Mouse (Mus musculus): ENCODE measurements around the gene Elk3. TPM values are rescaled to one million over a fixed set of nuclear protein-coding genes. Genes with fewer than 3 reads are reported as not detected.
A peak's percentile ranks its signal among the peaks of the same experiment; 100 is the strongest.

Gene Elk3
- total and polyA plus RNA-seq, 2 experiments, result 3.4 to 8.0 TPM

DNA sequence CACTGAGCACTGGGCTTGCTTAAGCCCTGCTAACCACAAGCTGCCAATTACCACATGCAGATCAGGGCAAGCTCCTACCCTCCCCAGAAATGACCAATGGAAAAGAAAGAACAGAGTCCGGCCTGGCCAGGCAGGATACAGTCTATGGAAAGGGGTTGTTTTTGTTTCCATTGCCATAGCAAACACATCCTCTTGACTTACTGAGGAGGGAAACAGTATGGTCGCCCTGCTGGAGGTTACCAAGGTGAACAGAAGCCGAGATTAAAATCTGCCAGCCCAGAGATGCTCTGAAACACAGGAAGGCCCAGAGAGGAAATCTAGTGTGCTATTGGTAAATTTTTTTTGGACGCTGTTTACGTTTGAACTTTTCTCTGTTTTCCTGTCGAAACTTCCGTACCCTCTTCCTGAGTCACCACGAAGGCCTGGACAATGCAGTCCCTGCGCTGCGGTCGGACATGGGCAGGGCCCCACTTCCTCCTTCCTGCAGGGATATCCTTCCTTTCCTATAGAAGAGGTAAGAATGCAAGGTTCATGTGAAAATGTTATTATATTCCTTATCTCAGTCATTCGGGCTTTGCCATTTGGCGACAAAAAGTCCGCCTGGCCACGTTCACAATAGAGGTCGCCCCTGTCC lies 25.0 kb upstream of the Elk3 start:
- H3K4me3 ChIP-seq (ENCODE audit: insufficient read depth, low read depth, low read length), result no peak overlapping the region
- peak; percentile 22 for DNase-seq (ENCODE audit: extremely low read depth, low read depth, low spot score)

DNA sequence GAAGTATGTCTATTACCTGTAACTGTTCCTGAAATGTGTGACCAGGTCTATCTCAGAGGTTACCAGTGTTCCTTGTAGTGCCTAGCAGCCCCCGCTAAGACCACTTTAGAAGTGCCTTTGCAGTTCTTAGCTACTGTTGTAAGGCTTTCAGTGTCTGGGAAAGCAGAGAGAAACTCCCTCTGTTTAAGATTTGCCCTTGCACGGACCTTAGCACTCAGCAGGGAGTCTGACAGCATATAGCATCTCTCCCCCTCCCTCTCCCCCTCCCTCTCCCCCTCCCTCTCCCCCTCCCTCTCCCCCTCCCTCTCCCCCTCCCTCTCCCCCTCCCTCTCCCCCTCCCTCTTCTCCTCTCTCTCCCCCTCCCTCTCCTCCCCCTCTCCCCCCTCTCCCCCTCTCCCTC lies 24.1 kb upstream of the Elk3 start:
- H3K36me3 ChIP-seq (ENCODE audit: control insufficient read depth, insufficient read depth, low read length), result no peaks in the 10 kb centered on the region
- TF ChIP-seq POLR2A (IDR thresholded peaks at IDR 0.05; ENCODE audit: extremely low read depth, insufficient read depth, low read length), result no peak
- no peak for TF ChIP-seq CTCF (IDR thresholded peaks at IDR 0.05; ENCODE audit: low read depth, low read length)
- no peaks in the 10 kb centered on the region for H3K27me3 ChIP-seq (ENCODE audit: control insufficient read depth, insufficient read depth, low read length)
- H3K9ac ChIP-seq (ENCODE audit: low read depth, low read length), result no peak overlapping the region
- DNase-seq (ENCODE audit: extremely low read depth, low read depth, low spot score), result no peak
- no peak overlapping the region for H3K27ac ChIP-seq (replicated peaks; ENCODE audit: insufficient read depth, low read depth, low read length)
- no peak overlapping the region for H3K4me3 ChIP-seq (ENCODE audit: insufficient read depth, low read depth, low read length)
- WGBS, result 79% methylated on average over 2 of the region's 2 CpGs
- H3K79me2 ChIP-seq (ENCODE audit: control insufficient read depth, insufficient read depth, low read length), result no peaks in the 10 kb centered on the region
- no peaks in the 10 kb centered on the region; the same call in 1 of the 2 replicates for H3K4me1 ChIP-seq (ENCODE audit: control insufficient read depth, insufficient read depth, low read length)

More for the DNA sequence above, 25.0 kb upstream of the Elk3 start:
- H3K36me3 ChIP-seq (ENCODE audit: control insufficient read depth, insufficient read depth, low read length), result no peaks in the 10 kb centered on the region
- peak overlapping the region; percentile 46; the same call in 1 of the 2 replicates for H3K27ac ChIP-seq (replicated peaks; ENCODE audit: insufficient read depth, low read depth, low read length)
- WGBS, result 59% methylated on average over 16 of the region's 16 CpGs
- no peaks in the 10 kb centered on the region for H3K79me2 ChIP-seq (ENCODE audit: control insufficient read depth, insufficient read depth, low read length)
- no peaks in the 10 kb centered on the region; the same call in 1 of the 2 replicates for H3K4me1 ChIP-seq (ENCODE audit: control insufficient read depth, insufficient read depth, low read length)
- no peak for TF ChIP-seq CTCF (IDR thresholded peaks at IDR 0.05; ENCODE audit: low read depth, low read length)
- no peak for TF ChIP-seq POLR2A (IDR thresholded peaks at IDR 0.05; ENCODE audit: extremely low read depth, insufficient read depth, low read length)
- H3K27me3 ChIP-seq (ENCODE audit: control insufficient read depth, insufficient read depth, low read length), result no peaks in the 10 kb centered on the region
- H3K9ac ChIP-seq (ENCODE audit: low read depth, low read length), result no peak overlapping the region

DNA sequence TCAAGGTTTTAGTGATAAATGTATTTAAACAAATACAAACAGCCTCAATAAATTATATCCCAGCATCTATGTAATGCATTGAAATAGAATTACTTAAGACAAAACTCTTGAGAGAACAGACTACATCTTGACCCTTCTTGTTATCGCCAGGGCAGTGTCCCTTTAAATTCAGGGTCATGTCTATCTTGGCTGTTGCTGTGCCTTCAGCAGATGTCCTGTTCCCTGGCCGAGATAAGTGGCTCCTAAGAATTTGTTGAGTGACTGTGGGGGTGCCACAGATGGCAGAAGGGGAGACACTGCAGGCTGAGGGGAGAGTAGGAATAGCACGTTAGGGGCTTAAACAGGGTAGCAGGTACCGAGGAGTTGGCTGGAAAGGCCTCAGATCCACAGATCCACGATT lies 22.3 kb upstream of the Elk3 start:
- H3K27ac ChIP-seq (replicated peaks; ENCODE audit: insufficient read depth, low read depth, low read length), result 0 out of 2 replicates have a peak overlapping the region, but pooled peaks have one; percentile 47
- no peaks in the 10 kb centered on the region for H3K36me3 ChIP-seq (ENCODE audit: control insufficient read depth, insufficient read depth, low read length)
- H3K9ac ChIP-seq (ENCODE audit: low read depth, low read length), result no peak overlapping the region
- H3K79me2 ChIP-seq (ENCODE audit: control insufficient read depth, insufficient read depth, low read length), result no peaks in the 10 kb centered on the region
- WGBS, result 70% methylated on average over 5 of the region's 5 CpGs
- H3K27me3 ChIP-seq (ENCODE audit: control insufficient read depth, insufficient read depth, low read length), result no peaks in the 10 kb centered on the region
- no peak for DNase-seq (ENCODE audit: extremely low read depth, low read depth, low spot score)
- no peaks in the 10 kb centered on the region; the same call in 1 of the 2 replicates for H3K4me1 ChIP-seq (ENCODE audit: control insufficient read depth, insufficient read depth, low read length)
- TF ChIP-seq CTCF (IDR thresholded peaks at IDR 0.05; ENCODE audit: low read depth, low read length), result no peak
- H3K4me3 ChIP-seq (ENCODE audit: insufficient read depth, low read depth, low read length), result no peak overlapping the region

DNA sequence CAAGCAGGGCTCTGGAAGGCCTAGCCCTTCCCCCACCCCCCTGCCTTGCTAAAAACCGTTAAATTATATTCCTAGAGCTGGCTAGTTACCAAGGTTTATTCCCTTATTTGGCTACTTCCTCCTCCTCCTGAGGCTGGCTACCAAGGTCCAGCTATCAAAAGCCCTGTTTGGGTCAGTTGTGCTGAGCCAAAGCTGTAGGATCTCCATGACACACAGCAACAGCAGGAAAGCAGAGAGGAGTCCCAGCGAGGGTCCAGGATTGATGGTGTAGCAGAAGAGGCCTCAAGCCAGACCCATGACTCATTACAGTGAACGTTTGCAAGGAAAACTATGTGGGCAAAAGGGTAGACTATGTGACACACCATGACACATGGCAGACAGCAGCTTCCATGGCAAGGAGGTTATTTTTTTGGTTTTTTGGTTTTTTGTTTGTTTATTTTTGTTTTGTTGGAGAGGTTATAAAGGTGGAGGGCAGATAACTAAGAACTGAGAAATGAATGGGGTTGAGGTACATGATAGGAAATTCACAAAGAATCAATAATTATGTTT lies 21.4 kb upstream of the Elk3 start:
- H3K4me1 ChIP-seq (ENCODE audit: control insufficient read depth, insufficient read depth, low read length), result no peaks in the 10 kb centered on the region; the same call in 1 of the 2 replicates
- no peaks in the 10 kb centered on the region for H3K27me3 ChIP-seq (ENCODE audit: control insufficient read depth, insufficient read depth, low read length)
- H3K27ac ChIP-seq (replicated peaks; ENCODE audit: insufficient read depth, low read depth, low read length), result no peak overlapping the region
- H3K36me3 ChIP-seq (ENCODE audit: control insufficient read depth, insufficient read depth, low read length), result no peaks in the 10 kb centered on the region
- 38% methylated on average over 3 of the region's 3 CpGs for WGBS
- no peak overlapping the region for H3K4me3 ChIP-seq (ENCODE audit: insufficient read depth, low read depth, low read length)
- H3K9ac ChIP-seq (ENCODE audit: low read depth, low read length), result no peak overlapping the region
- no peak for DNase-seq (ENCODE audit: extremely low read depth, low read depth, low spot score)
- TF ChIP-seq POLR2A (IDR thresholded peaks at IDR 0.05; ENCODE audit: extremely low read depth, insufficient read depth, low read length) (no peak), CTCF (IDR thresholded peaks at IDR 0.05; ENCODE audit: low read depth, low read length) (no peak)
- no peaks in the 10 kb centered on the region for H3K79me2 ChIP-seq (ENCODE audit: control insufficient read depth, insufficient read depth, low read length)

DNA sequence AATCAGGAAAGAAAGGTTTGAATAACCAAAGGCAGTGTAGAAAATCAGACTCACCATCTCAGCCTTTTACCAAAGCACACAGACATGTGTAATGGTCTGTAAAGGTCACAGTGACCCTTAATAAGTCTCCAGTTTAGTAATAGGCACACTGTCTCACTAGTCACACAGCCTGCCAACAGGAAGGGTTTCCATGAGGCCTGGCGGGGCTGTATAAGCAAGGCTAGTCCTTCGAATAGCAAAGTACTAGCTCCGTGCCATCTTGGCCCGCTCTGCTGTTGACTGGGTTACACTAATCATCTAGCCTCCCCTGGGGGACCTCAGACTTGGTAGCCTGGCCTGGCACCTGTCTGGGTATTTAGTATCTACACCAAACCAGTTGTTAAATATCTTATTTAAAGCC lies 20.6 kb upstream of the Elk3 start:
- Histone ChIP-seq H3K79me2 (ENCODE audit: control insufficient read depth, insufficient read depth, low read length) (no peaks in the 10 kb centered on the region), H3K36me3 (ENCODE audit: control insufficient read depth, insufficient read depth, low read length) (no peaks in the 10 kb centered on the region), H3K27ac (replicated peaks; ENCODE audit: insufficient read depth, low read depth, low read length) (no peak overlapping the region), H3K27me3 (ENCODE audit: control insufficient read depth, insufficient read depth, low read length) (no peaks in the 10 kb centered on the region), H3K4me3 (ENCODE audit: insufficient read depth, low read depth, low read length) (no peak overlapping the region), H3K9ac (ENCODE audit: low read depth, low read length) (no peak overlapping the region), H3K4me1 (ENCODE audit: control insufficient read depth, insufficient read depth, low read length) (no peaks in the 10 kb centered on the region)
- DNase-seq (ENCODE audit: extremely low read depth, low read depth, low spot score), result no peak
- TF ChIP-seq CTCF (IDR thresholded peaks at IDR 0.05; ENCODE audit: low read depth, low read length) (no peak), POLR2A (IDR thresholded peaks at IDR 0.05; ENCODE audit: extremely low read depth, insufficient read depth, low read length) (no peak)
- 96% methylated on average over 4 of the region's 4 CpGs for WGBS

DNA sequence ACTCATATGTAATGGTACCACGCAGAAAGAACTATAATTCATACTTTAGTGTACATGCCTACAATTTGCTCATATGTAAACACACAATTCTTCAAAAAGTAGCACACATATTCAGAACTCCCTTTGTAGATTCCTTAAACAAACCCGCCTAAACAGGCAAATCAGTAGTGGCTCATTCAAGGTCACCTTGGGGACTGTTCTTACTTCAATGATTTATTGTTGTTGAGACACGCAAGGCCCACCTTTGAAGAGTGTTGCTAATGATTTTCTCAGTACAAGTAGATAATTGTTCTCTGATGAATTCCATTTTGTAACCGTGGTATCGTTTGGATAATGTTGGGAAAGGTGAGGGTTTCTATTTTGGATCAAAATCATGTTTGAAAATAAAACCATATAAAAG lies 17.4 kb upstream of the Elk3 start:
- no peak overlapping the region for H3K9ac ChIP-seq (ENCODE audit: low read depth, low read length)
- no peaks in the 10 kb centered on the region for H3K4me1 ChIP-seq (ENCODE audit: control insufficient read depth, insufficient read depth, low read length)

More for the DNA sequence above, 17.4 kb upstream of the Elk3 start:
- no peak overlapping the region for H3K27ac ChIP-seq (replicated peaks; ENCODE audit: insufficient read depth, low read depth, low read length)
- H3K79me2 ChIP-seq (ENCODE audit: control insufficient read depth, insufficient read depth, low read length), result no peaks in the 10 kb centered on the region
- WGBS, result 93% methylated on average over 5 of the region's 5 CpGs
- H3K27me3 ChIP-seq (ENCODE audit: control insufficient read depth, insufficient read depth, low read length), result no peaks in the 10 kb centered on the region
- H3K4me3 ChIP-seq (ENCODE audit: insufficient read depth, low read depth, low read length), result no peak overlapping the region
- no peak for DNase-seq (ENCODE audit: extremely low read depth, low read depth, low spot score)
- H3K36me3 ChIP-seq (ENCODE audit: control insufficient read depth, insufficient read depth, low read length), result no peaks in the 10 kb centered on the region
- TF ChIP-seq CTCF (IDR thresholded peaks at IDR 0.05; ENCODE audit: low read depth, low read length), result no peak
- no peak for TF ChIP-seq POLR2A (IDR thresholded peaks at IDR 0.05; ENCODE audit: extremely low read depth, insufficient read depth, low read length)
